Mouse (Mus musculus) embryonic facial prominence, embryonic 14.5 days (tissue): ENCODE data around the gene Cfb. TPM values are rescaled to one million over a fixed set of nuclear protein-coding genes. Genes with fewer than 3 reads are reported as not detected.
"Not testable (repeated sequence)": the region's sequence is repeated elsewhere in the genome, so short reads cannot be mapped to it uniquely, and the experiment has no call there.

ENCODE experiments used
- ATAC-seq: fragments of 200-750 bp; cut with Nextera tagmentation; 2 replicates; pipeline ENCODE4 v1.8.0; 2017; ENCODE audit warnings: low read depth, moderate number of reproducible peaks, moderate TSS enrichment
- DNase-seq: peaks from one replicate; pipeline ENCODE4 v3.0.0-alpha.2; 2015; ENCODE audit warnings: low spot score
- H3K27ac ChIP-seq: fragments of 300-500 bp; sonication (generic); replicated peaks from 2 replicates; pipeline ENCODE4 v1.5.1; 2014; ENCODE audit warnings: low read depth, mild to moderate bottlenecking, low read length, moderate library complexity
- H3K27me3 ChIP-seq: fragments of 300-500 bp; sonication (generic); replicated peaks from 2 replicates; pipeline ENCODE4 v1.6.1; 2014; ENCODE audit warnings: low read length; ENCODE audit not compliant: control insufficient read depth, insufficient read depth
- H3K36me3 ChIP-seq: fragments of 300-500 bp; sonication (generic); 2 replicates; pipeline ENCODE4 v1.6.1; 2014; ENCODE audit warnings: low read length, mixed read lengths; ENCODE audit not compliant: control insufficient read depth, insufficient read depth
- H3K4me1 ChIP-seq: fragments of 300-500 bp; sonication (generic); 2 replicates; pipeline ENCODE4 v1.6.1; 2014; ENCODE audit warnings: antibody characterized with exemption, low read length; ENCODE audit not compliant: control insufficient read depth, insufficient read depth
- H3K4me2 ChIP-seq: fragments of 300-500 bp; sonication (generic); 2 replicates; pipeline ENCODE4 v1.6.1; 2014; ENCODE audit warnings: low read depth, mild to moderate bottlenecking, low read length, moderate library complexity, mixed read lengths
- H3K4me3 ChIP-seq: fragments of 300-500 bp; sonication (generic); 2 replicates; pipeline ENCODE4 v1.5.1; 2014; ENCODE audit warnings: low read depth, mild to moderate bottlenecking, low read length
- H3K9ac ChIP-seq: fragments of 300-500 bp; sonication (generic); 2 replicates; pipeline ENCODE4 v1.6.1; 2014; ENCODE audit warnings: low read depth, mild to moderate bottlenecking, low read length, moderate library complexity, mixed read lengths
- H3K9me3 ChIP-seq: fragments of 300-500 bp; sonication (generic); 2 replicates; pipeline ENCODE4 v1.6.1; 2016; ENCODE audit warnings: low read length; ENCODE audit not compliant: control insufficient read depth
- WGBS: fragments of 180-500 bp; shearing (Covaris S2); extraction: QIAGEN DNeasy Blood & Tissue Kit; methylation state at CpG from one replicate; pipeline ENCODE4 v1.1.7; 2014; 5-methylcytosine and 5-hydroxymethylcytosine counted together
- microRNA-seq: library from miRNA; unstranded; fragments of <30 nt; microRNA quantifications from one replicate; pipeline ENCODE4, GENCODE M21; 2016; ENCODE audit warnings: borderline number of aligned reads
- polyA plus RNA-seq: library from polyadenylated mRNA; unstranded; fragments of >200 nt; fragmentation: Nextera tagmentation; extraction: Ambion mirVana; gene quantifications from 2 replicates; pipeline ENCODE4 v1.2.1, GENCODE M21; 2014

The Cfb gene
- polyA plus RNA-seq, 1 experiment from 2014 or later, result 1.8 TPM

DNA sequence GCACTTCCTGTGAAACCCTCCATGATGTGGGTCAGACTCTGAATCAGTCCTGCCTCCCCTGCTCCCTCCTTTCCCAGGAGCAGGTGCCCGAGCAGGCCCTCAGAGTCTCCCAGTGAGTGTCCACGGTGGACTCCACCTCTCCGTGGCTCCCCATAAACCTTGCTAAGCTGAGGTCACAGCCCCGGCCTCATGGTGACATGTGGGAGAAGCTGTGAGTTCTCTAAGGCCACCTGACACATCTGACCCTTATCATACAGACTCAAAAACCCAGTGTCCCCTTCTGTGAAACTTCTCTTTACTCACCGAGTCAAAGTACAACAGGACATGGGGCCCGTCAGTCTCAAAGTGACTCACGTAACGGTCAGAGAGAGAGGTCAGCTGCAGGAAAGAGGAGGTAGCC is 51.5 kb downstream of the Cfb start:
- not testable (repeated sequence) for H3K27ac ChIP-seq, H3K27me3 ChIP-seq, H3K9me3 ChIP-seq, H3K4me3 ChIP-seq, DNase-seq, H3K4me1 ChIP-seq, H3K4me2 ChIP-seq, ATAC-seq, H3K36me3 ChIP-seq, H3K9ac ChIP-seq
- 72% methylated on average over 6 of the region's 8 CpGs for WGBS

DNA sequence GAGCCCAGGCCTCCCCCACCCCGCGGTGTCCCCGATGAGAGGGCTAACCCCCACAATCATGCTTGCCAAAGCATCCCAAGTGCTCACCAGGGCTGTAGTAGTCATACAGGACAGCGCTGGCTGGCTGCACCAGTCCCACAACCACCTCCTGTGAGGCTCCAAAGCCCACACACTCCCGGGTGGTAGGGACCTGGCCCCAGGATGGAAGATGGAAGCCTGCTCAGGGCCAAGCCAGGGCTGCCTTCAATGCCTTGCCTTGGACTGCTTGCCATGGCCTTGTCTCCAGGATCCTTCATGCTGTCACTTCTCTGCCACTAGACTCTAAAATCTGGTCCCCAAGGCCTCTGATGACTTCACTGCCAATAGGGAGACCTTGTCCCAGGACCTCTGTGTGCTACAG is 51.9 kb downstream of the Cfb start:
- not testable (repeated sequence) for DNase-seq, H3K4me1 ChIP-seq, ATAC-seq, H3K4me3 ChIP-seq, H3K27ac ChIP-seq, H3K9ac ChIP-seq, H3K27me3 ChIP-seq, H3K9me3 ChIP-seq, H3K36me3 ChIP-seq, H3K4me2 ChIP-seq
- WGBS, result 92% methylated on average over 5 of the region's 5 CpGs

DNA sequence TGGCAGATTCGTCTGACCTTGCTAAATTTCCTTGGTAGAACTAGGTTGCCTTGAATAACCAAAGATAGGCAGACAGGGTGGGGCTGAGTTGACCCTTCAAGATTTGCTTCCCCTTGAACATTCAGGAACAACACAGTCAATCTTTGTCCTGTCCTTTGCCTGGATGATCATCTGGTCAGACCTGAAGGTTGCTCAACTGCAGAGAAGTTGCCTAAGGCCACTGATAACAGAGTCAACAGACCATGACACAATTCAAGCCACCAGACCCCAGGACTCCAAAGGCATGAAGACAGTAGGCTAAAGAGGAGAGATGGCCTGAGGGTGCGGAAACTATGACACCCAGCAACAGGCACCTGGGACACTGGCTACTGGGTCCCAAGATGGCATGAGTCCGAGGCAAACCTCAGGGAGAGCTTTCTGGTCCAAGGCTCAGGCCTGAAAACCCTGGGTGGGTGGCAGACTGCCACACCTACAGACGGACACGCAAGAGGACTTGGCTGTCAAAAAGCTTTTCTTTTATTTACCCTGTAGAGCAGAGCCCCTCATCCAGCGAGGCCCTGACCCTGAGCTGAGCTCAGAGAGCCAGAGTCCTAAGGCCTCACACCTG is 53.6 kb downstream of the Cfb start:
- Histone ChIP-seq H3K4me3 (no peak overlapping the region), H3K36me3 (no peaks in the 10 kb centered on the region), H3K9ac (no peak overlapping the region), H3K9me3 (no peaks in the 10 kb centered on the region), H3K4me2 (no peak overlapping the region), H3K4me1 (no peaks in the 10 kb centered on the region), H3K27me3 (no peaks in the 10 kb centered on the region), H3K27ac (no peak overlapping the region)
- no peak for DNase-seq
- WGBS, result 69% methylated on average over 6 of the region's 6 CpGs
- no peak for ATAC-seq

DNA sequence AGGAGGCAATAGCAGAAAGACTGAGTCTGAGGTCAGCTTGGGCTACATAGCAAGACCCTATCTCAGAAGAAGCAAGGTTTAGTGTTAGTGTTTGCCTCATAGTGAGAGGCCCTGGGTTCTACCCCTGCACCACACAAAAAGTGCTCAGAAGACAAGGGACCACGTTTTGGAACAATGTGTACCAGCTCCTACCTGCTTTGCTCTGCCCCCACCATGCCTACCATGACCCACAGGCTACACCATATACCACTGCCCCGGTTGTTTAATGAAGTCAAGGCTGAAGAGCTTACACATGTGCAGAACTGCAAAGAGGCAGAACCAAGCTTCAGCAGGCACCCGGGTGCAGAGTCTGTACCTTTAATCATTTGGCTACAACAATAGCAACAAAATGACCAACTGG is 55.1 kb downstream of the Cfb start:
- no peaks in the 10 kb centered on the region for H3K27me3 ChIP-seq
- 77% methylated on average over 3 of the region's 3 CpGs for WGBS
- no peak overlapping the region for H3K4me3 ChIP-seq
- ATAC-seq (no peak), DNase-seq (no peak)
- H3K9me3 ChIP-seq, result no peaks in the 10 kb centered on the region
- no peaks in the 10 kb centered on the region for H3K36me3 ChIP-seq
- no peak overlapping the region for H3K9ac ChIP-seq
- no peak overlapping the region for H3K4me2 ChIP-seq
- no peak overlapping the region for H3K27ac ChIP-seq
- H3K4me1 ChIP-seq, result no peaks in the 10 kb centered on the region

Small RNA genes within 50 kb of the gene (microRNA-seq; reads per million reads assigned to microRNA genes)
- gene Mir6970 (0.66 reads per million), gene Mir6971 (4.0 reads per million, percentile 18 among the genes with 10 or more reads in this experiment), gene Mir6972 (not detected)

Other genes starting within 250 kb of the Cfb start
- gene Egfl8, start 246.5 kb downstream of the Cfb start, polyA plus RNA-seq, result 12.3 and 14.0 TPM in 2 replicates
- 23.6 and 26.4 TPM in 2 replicates for gene Ppt2, start 234.0 kb downstream of the Cfb start, polyA plus RNA-seq
- 0.64 and 0.92 TPM in 2 replicates for gene Prrt1, start 233.0 kb downstream of the Cfb start, polyA plus RNA-seq
- gene Fkbpl, start 217.8 kb downstream of the Cfb start, polyA plus RNA-seq, result 10.0 and 11.8 TPM in 2 replicates
- gene Atf6b, start 215.4 kb downstream of the Cfb start, polyA plus RNA-seq, result 60.8 and 68.5 TPM in 2 replicates
- gene Tnxb, start 192.0 kb downstream of the Cfb start, polyA plus RNA-seq, result 1.8 and 3.1 TPM in 2 replicates
- 0.93 and 1.1 TPM in 2 replicates for gene C4b, start 118.6 kb downstream of the Cfb start, polyA plus RNA-seq
- not detected in 2 replicates for gene Cyp21a1, start 58.0 kb downstream of the Cfb start, polyA plus RNA-seq
- 21.1 and 21.7 TPM in 2 replicates for gene Stk19, start 25.6 kb downstream of the Cfb start, polyA plus RNA-seq
- 53.0 and 54.2 TPM in 2 replicates for gene Dxo, start 25.5 kb downstream of the Cfb start, polyA plus RNA-seq
- gene Skiv2l, start 12.3 kb downstream of the Cfb start, polyA plus RNA-seq, result 38.9 and 46.6 TPM in 2 replicates
- gene Nelfe, start 12.1 kb downstream of the Cfb start, polyA plus RNA-seq, result 85.8 and 99.8 TPM in 2 replicates
- gene Zbtb12, start 17.0 kb upstream of the Cfb start, polyA plus RNA-seq, result 0.83 and 1.0 TPM in 2 replicates
- gene Gm20547, start 19.5 kb upstream of the Cfb start, polyA plus RNA-seq, result not detected in 2 replicates
- 4.0 and 5.6 TPM in 2 replicates for gene C2, start 35.7 kb upstream of the Cfb start, polyA plus RNA-seq
- 61.0 and 65.7 TPM in 2 replicates for gene Ehmt2, start 36.0 kb upstream of the Cfb start, polyA plus RNA-seq
- gene Slc44a4, start 51.9 kb upstream of the Cfb start, polyA plus RNA-seq, result 0.14 and 0.53 TPM in 2 replicates
- gene Neu1, start 68.7 kb upstream of the Cfb start, polyA plus RNA-seq, result 15.0 and 15.4 TPM in 2 replicates
- gene Hspa1b, start 96.7 kb upstream of the Cfb start, polyA plus RNA-seq, result 0.69 and 2.3 TPM in 2 replicates
- gene Gm20481, start 107.4 kb upstream of the Cfb start, polyA plus RNA-seq, result not detected in 2 replicates
- 7.3 TPM in 2 replicates for gene Hspa1a, start 109.6 kb upstream of the Cfb start, polyA plus RNA-seq
- gene Hspa1l, start 110.2 kb upstream of the Cfb start, polyA plus RNA-seq, result 0.99 and 1.0 TPM in 2 replicates
- gene Lsm2, start 119.3 kb upstream of the Cfb start, polyA plus RNA-seq, result 151 and 159 TPM in 2 replicates
- gene Vars, start 138.5 kb upstream of the Cfb start, polyA plus RNA-seq, result 80.3 and 87.7 TPM in 2 replicates
- 0.07 and 0.20 TPM in 2 replicates for gene Vwa7, start 154.1 kb upstream of the Cfb start, polyA plus RNA-seq
- gene Sapcd1, start 165.5 kb upstream of the Cfb start, polyA plus RNA-seq, result 12.2 and 16.5 TPM in 2 replicates
- 2.5 and 3.4 TPM in 2 replicates for gene Msh5, start 184.2 kb upstream of the Cfb start, polyA plus RNA-seq
- gene Clic1, start 187.4 kb upstream of the Cfb start, polyA plus RNA-seq, result 90.9 and 96.9 TPM in 2 replicates
- 291 and 341 TPM in 2 replicates for gene Ddah2, start 196.5 kb upstream of the Cfb start, polyA plus RNA-seq
- gene Ly6g6c, start 202.9 kb upstream of the Cfb start, polyA plus RNA-seq, result 9.5 and 21.2 TPM in 2 replicates
- 0.55 and 0.96 TPM in 2 replicates for gene Mpig6b, start 203.7 kb upstream of the Cfb start, polyA plus RNA-seq
- gene Ly6g6e, start 214.4 kb upstream of the Cfb start, polyA plus RNA-seq, result 9.4 and 11.8 TPM in 2 replicates
- gene Ly6g6d, start 215.5 kb upstream of the Cfb start, polyA plus RNA-seq, result 0.46 and 1.4 TPM in 2 replicates
- 0.18 TPM in 1 of 2 replicates, not detected in the other for gene Ly6g6f, start 223.1 kb upstream of the Cfb start, polyA plus RNA-seq
- gene Abhd16a, start 226.7 kb upstream of the Cfb start, polyA plus RNA-seq, result 77.2 and 92.3 TPM in 2 replicates
- gene Ly6g5c, start 245.8 kb upstream of the Cfb start, polyA plus RNA-seq, result not detected in 2 replicates